Mouse (Mus musculus) olfactory bulb, adult 2 months (tissue): ENCODE results near the gene Arhgef33. TPM values are rescaled to one million over a fixed set of nuclear protein-coding genes. Genes with fewer than 3 reads are reported as not detected.

Experiments
- H3K27ac ChIP-seq: fragments of 200-500 bp; 2 replicates; pipeline ENCODE4 v1.5.1; 2012; ENCODE audit warnings: low read depth, low read length; ENCODE audit not compliant: insufficient read depth
- H3K4me1 ChIP-seq: fragments of 200-500 bp; 2 replicates; pipeline ENCODE4 v1.6.1; 2012; ENCODE audit warnings: low read length; ENCODE audit not compliant: control insufficient read depth, insufficient read depth
- H3K4me3 ChIP-seq: fragments of 200-500 bp; 2 replicates; pipeline ENCODE4 v1.5.1; 2012; ENCODE audit warnings: mild to moderate bottlenecking, low read depth, low read length, moderate library complexity; ENCODE audit not compliant: insufficient read depth
- CTCF ChIP-seq: fragments of 200-500 bp; IDR thresholded peaks from 2 replicates; pipeline ENCODE4 v1.5.1; 2012; ENCODE audit warnings: low read depth, mild to moderate bottlenecking, low read length, moderate library complexity; ENCODE audit not compliant: insufficient read depth
- POLR2A ChIP-seq: fragments of 200-500 bp; IDR thresholded peaks from 2 replicates; pipeline ENCODE4 v1.6.1; 2012; ENCODE audit warnings: mild to moderate bottlenecking, low read depth, low read length, moderate library complexity; ENCODE audit not compliant: insufficient read depth
- WGBS: fragments of 180-500 bp; shearing (Covaris S2); methylation state at CpG from one replicate; pipeline ENCODE4 v1.1.7; 2018; 5-methylcytosine and 5-hydroxymethylcytosine counted together
- polyA plus RNA-seq: library from polyadenylated mRNA; stranded (reverse); fragments of >200 nt; gene quantifications from 2 replicates; pipeline ENCODE4 v1.2.4, GENCODE M21; 2012; ENCODE audit warnings: low replicate concordance; ENCODE audit not compliant: missing spikeins, insufficient read depth, insufficient read length

Gene Arhgef33
- polyA plus RNA-seq, 1 experiment = not detected

- peak within 1 kb of the TSS; percentile 59 for H3K27ac ChIP-seq
- peak within 1 kb of the TSS; percentile 59 for H3K4me3 ChIP-seq
- WGBS = under 1% methylated on average over 35 of the region's 35 CpGs
- TF ChIP-seq CTCF (no peak), POLR2A (peak; percentile 50; the same call in 1 of the 2 replicates)
- no peaks in the 10 kb centered on the region for H3K4me1 ChIP-seq
Observed at GRCm38 (mm10) chr17:80290074-80290657, 17.0 kb upstream of the Arhgef33 start, which contains the start of the genes Morn2 and Dhx57. Gene Morn2, plus strand, starts transcription at chr17:80290203. Gene Dhx57, minus strand, starts transcription at chr17:80290476.

- 15% methylated on average over 2 of the region's 2 CpGs for WGBS
- H3K4me1 ChIP-seq = no peaks in the 10 kb centered on the region
- H3K27ac ChIP-seq = no peak overlapping the region
- H3K4me3 ChIP-seq = no peak overlapping the region
- TF ChIP-seq CTCF = no peak
Observed at GRCm38 (mm10) chr17:80291148-80291547, 16.1 kb upstream of the Arhgef33 start.

DNA sequence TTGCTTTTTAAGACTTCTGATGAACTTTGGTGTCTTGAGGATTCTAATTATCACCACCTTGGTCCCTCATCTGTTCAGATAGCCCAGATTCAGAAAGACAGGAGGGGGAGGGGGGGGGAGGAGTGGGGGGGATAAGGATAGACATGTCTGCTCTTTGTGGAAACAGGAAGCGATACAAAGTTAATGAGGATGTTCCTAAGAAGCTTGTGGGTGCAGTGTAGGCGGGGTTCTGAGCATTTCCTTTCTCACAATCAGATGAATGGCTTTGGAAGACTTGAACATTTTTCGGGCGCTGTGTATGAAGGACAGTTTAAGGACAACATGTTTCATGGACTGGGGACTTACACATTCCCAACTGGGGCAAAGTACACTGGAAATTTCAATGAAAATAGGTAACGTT lies 11.9 kb upstream of the Arhgef33 start:
- 82% methylated on average over 5 of the region's 5 CpGs for WGBS
- Histone ChIP-seq H3K27ac (no peak overlapping the region), H3K4me1 (no peaks in the 10 kb centered on the region), H3K4me3 (no peak overlapping the region)
- TF ChIP-seq CTCF = no peak
- TF ChIP-seq POLR2A = no peak

DNA sequence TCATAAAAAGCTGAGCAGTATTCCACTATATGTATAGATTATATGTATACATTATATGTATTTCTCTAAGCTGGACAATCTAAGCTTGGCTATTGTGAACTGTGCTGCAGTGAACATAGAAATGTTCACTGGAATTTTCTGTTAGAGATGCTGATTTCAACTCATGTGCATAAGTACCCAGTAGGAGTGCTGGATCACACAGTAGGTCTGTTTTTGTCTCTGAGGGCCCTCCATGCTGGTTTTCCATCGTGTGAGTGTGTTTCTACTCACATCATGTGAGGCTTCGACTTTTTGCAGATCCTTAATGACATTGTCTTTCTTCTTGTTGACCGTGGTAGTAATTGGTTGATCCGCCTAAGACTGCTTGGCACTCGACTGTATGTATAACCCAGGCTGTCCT lies 8.4 kb upstream of the Arhgef33 start:
- no peak overlapping the region for H3K27ac ChIP-seq
- no peak overlapping the region for H3K4me3 ChIP-seq
- H3K4me1 ChIP-seq = no peaks in the 10 kb centered on the region
- no peak for TF ChIP-seq POLR2A
- no peak for TF ChIP-seq CTCF
- WGBS = 84% methylated on average over 5 of the region's 5 CpGs

DNA sequence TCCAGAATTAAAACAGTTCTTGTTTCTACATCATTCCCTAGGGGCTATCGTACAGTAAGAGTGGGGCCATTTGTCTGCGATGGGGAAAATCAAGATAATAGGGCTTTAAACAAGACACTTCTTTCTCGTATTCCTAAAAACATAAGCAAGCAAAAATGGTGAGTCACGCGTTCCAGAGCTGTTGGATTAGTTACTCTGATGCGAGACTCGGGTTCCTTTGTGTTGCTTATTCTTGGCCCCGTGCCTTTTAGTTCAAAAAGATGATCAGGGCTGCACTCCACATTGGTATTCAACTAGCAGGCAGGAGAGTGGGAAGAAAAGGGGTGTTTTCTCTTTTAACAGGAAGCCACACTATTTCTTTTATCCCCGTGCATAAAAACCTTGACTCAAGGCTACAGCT lies 4.6 kb downstream of the Arhgef33 start:
- H3K4me3 ChIP-seq = no peak overlapping the region
- peaks cover 7% of the 10 kb centered on the region for H3K4me1 ChIP-seq
- 7% methylated on average over 9 of the region's 9 CpGs for WGBS
- H3K27ac ChIP-seq = no peak overlapping the region
- TF ChIP-seq CTCF = no peak
- TF ChIP-seq POLR2A = no peak

- Histone ChIP-seq H3K4me3 (no peak overlapping the region), H3K27ac (no peak overlapping the region), H3K4me1 (peaks cover 9% of the 10 kb centered on the region)
- WGBS = 66% methylated on average over 4 of the region's 4 CpGs
- TF ChIP-seq CTCF (no peak), POLR2A (no peak)
Observed at GRCm38 (mm10) chr17:80312405-80312804, 5.2 kb downstream of the Arhgef33 start.

DNA sequence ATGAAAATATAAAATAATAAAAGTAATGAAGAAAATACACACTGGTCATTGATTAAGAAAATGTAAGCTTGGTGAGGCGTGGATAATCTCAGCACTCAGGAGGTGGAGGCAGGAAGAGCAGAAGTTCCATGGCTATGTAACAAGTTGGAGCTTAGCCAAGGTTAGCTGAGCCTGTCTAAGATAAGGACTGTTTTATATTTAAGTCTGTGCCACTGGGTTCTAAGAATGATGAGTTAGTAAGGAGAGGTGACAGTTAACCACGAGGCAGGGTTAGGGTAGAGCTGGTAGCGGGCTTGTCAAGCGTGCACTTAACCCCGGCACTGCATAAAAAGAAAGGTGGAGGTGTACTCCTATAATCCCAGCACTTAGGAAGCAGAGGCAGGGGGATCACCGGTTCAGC lies 15.0 kb downstream of the Arhgef33 start:
- H3K27ac ChIP-seq = no peak overlapping the region
- no peaks in the 10 kb centered on the region for H3K4me1 ChIP-seq
- H3K4me3 ChIP-seq = no peak overlapping the region
- WGBS = 93% methylated on average over 6 of the region's 6 CpGs
- TF ChIP-seq POLR2A = no peak
- TF ChIP-seq CTCF = no peak

GRCm38 (mm10) chr17:80323015-80323414 lies 15.8 kb downstream of the Arhgef33 start:
- 82% methylated on average over 4 of the region's 4 CpGs for WGBS
- TF ChIP-seq POLR2A = no peak
- no peak for TF ChIP-seq CTCF
- no peak overlapping the region for H3K27ac ChIP-seq
- no peak overlapping the region for H3K4me3 ChIP-seq
- H3K4me1 ChIP-seq = no peaks in the 10 kb centered on the region

GRCm38 (mm10) chr17:80323658-80324057 lies 16.5 kb downstream of the Arhgef33 start:
- H3K27ac ChIP-seq = no peak overlapping the region
- H3K4me1 ChIP-seq = no peaks in the 10 kb centered on the region
- H3K4me3 ChIP-seq = no peak overlapping the region
- WGBS = 83% methylated on average over 8 of the region's 8 CpGs
- TF ChIP-seq CTCF = no peak
- no peak for TF ChIP-seq POLR2A

DNA sequence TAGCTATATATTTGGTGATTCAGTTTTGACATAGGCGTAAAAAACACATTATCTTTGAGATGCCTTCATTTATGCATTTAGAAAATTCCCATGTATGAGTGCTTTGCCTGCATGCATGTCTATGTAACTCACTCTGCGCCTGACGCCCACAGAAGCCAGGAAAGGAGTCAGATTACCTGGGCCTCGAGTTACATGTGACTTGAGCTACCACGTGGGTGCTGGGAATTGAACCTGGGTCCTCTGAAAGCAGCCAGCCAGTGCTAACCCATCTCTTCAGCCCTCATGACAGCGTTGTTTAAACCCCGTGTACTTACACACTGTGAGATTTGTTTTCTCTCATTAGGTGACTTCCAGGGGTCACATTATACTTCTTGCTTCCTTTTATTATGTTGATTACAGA lies 17.3 kb downstream of the Arhgef33 start:
- 85% methylated on average over 7 of the region's 7 CpGs for WGBS
- no peak overlapping the region for H3K4me3 ChIP-seq
- H3K4me1 ChIP-seq = no peaks in the 10 kb centered on the region
- TF ChIP-seq CTCF (no peak), POLR2A (no peak)
- H3K27ac ChIP-seq = no peak overlapping the region
